Mouse (Mus musculus) stomach, embryonic 14.5 days (tissue): ENCODE results near the gene Olfr960. TPM values are rescaled to one million over a fixed set of nuclear protein-coding genes. Genes with fewer than 3 reads are reported as not detected.

Experiments
- ATAC-seq: fragments of 200-750 bp; cut with Nextera tagmentation; 2 replicates; pipeline ENCODE4 v1.8.0; 2017; ENCODE audit warnings: low read depth, moderate TSS enrichment; ENCODE audit not compliant: insufficient number of reproducible peaks, insufficient read depth, low FRiP score
- H3K27ac ChIP-seq: fragments of 300-500 bp; sonication (generic); 2 replicates; pipeline ENCODE4 v1.5.1; 2014; ENCODE audit warnings: mild to moderate bottlenecking, low read length, moderate library complexity, mixed read lengths
- H3K27me3 ChIP-seq: fragments of 300-500 bp; sonication (generic); 2 replicates; pipeline ENCODE4 v1.6.1; 2014; ENCODE audit warnings: low read length, control low read depth, mixed read lengths; ENCODE audit not compliant: control insufficient read depth, insufficient read depth
- H3K36me3 ChIP-seq: fragments of 300-500 bp; sonication (generic); 2 replicates; pipeline ENCODE4 v1.6.1; 2014; ENCODE audit warnings: mild to moderate bottlenecking, control low read depth, low read length, moderate library complexity, mixed read lengths; ENCODE audit not compliant: control insufficient read depth, insufficient read depth
- H3K4me1 ChIP-seq: fragments of 300-500 bp; sonication (generic); 2 replicates; pipeline ENCODE4 v1.6.1; 2014; ENCODE audit warnings: low read length, control low read depth, mixed read lengths; ENCODE audit not compliant: control insufficient read depth, insufficient read depth
- H3K4me2 ChIP-seq: fragments of 300-500 bp; sonication (generic); replicated peaks from 2 replicates; pipeline ENCODE4 v1.6.1; 2014; ENCODE audit warnings: low read depth, low read length, control low read depth
- H3K4me3 ChIP-seq: fragments of 300-500 bp; sonication (generic); 2 replicates; pipeline ENCODE4 v1.5.1; 2014; ENCODE audit warnings: low read depth, low read length, control low read depth
- H3K9ac ChIP-seq: fragments of 300-500 bp; sonication (generic); replicated peaks from 2 replicates; pipeline ENCODE4 v1.6.1; 2014; ENCODE audit warnings: low read depth, mild to moderate bottlenecking, control low read depth, low read length, moderate library complexity, mixed read lengths
- H3K9me3 ChIP-seq: fragments of 300-500 bp; sonication (generic); 2 replicates; pipeline ENCODE4 v1.6.1; 2016; ENCODE audit warnings: low read depth, low read length, control low read depth; ENCODE audit not compliant: control insufficient read depth
- WGBS: fragments of 180-500 bp; shearing (Covaris S2); extraction: QIAGEN DNeasy Blood & Tissue Kit; methylation state at CpG from one replicate; pipeline ENCODE4 v1.1.7; 2014; 5-methylcytosine and 5-hydroxymethylcytosine counted together
- polyA plus RNA-seq: library from polyadenylated mRNA; unstranded; fragments of >200 nt; fragmentation: Nextera tagmentation; extraction: Ambion mirVana; gene quantifications from 2 replicates; pipeline ENCODE4 v1.2.1, GENCODE M21; 2014

The Olfr960 gene
- polyA plus RNA-seq, 1 experiment from 2014 or later: not detected

- H3K9me3 ChIP-seq: no peaks in the 10 kb centered on the region
- H3K9ac ChIP-seq: no peak overlapping the region
- H3K36me3 ChIP-seq: no peaks in the 10 kb centered on the region
- H3K27me3 ChIP-seq: no peaks in the 10 kb centered on the region
- no peak overlapping the region for H3K4me2 ChIP-seq
- no peak overlapping the region for H3K27ac ChIP-seq
- no peaks in the 10 kb centered on the region for H3K4me1 ChIP-seq
- WGBS: 60% methylated on average over 1 of the region's 1 CpGs
- no peak overlapping the region for H3K4me3 ChIP-seq
- no peak for ATAC-seq
Measured at GRCm38 (mm10) chr9:39611953-39612352, 9.2 kb upstream of the Olfr960 start.

GRCm38 (mm10) chr9:39623783-39624182 lies 2.6 kb downstream of the Olfr960 start:
- H3K27ac ChIP-seq: no peak overlapping the region
- no peaks in the 10 kb centered on the region for H3K27me3 ChIP-seq
- no peak for ATAC-seq
- H3K36me3 ChIP-seq: no peaks in the 10 kb centered on the region
- 89% methylated on average over 3 of the region's 3 CpGs for WGBS
- no peak overlapping the region for H3K4me2 ChIP-seq
- no peaks in the 10 kb centered on the region for H3K4me1 ChIP-seq
- no peaks in the 10 kb centered on the region for H3K9me3 ChIP-seq
- H3K4me3 ChIP-seq: no peak overlapping the region
- no peak overlapping the region for H3K9ac ChIP-seq

GRCm38 (mm10) chr9:39624711-39625110 lies 3.5 kb downstream of the Olfr960 start:
- Histone ChIP-seq H3K27me3 (no peaks in the 10 kb centered on the region), H3K4me1 (no peaks in the 10 kb centered on the region), H3K36me3 (no peaks in the 10 kb centered on the region), H3K9ac (no peak overlapping the region), H3K4me2 (no peak overlapping the region), H3K27ac (no peak overlapping the region), H3K9me3 (no peaks in the 10 kb centered on the region), H3K4me3 (no peak overlapping the region)
- no peak for ATAC-seq
- 51% methylated on average over 2 of the region's 2 CpGs for WGBS

- H3K4me1 ChIP-seq: no peaks in the 10 kb centered on the region
- no peak for ATAC-seq
- WGBS: 82% methylated on average over 2 of the region's 2 CpGs
- H3K4me3 ChIP-seq: no peak overlapping the region
- no peak overlapping the region for H3K27ac ChIP-seq
- H3K36me3 ChIP-seq: no peaks in the 10 kb centered on the region
- H3K27me3 ChIP-seq: no peaks in the 10 kb centered on the region
- H3K4me2 ChIP-seq: no peak overlapping the region
- H3K9me3 ChIP-seq: no peaks in the 10 kb centered on the region
- H3K9ac ChIP-seq: no peak overlapping the region
Measured at GRCm38 (mm10) chr9:39629069-39629468, 7.9 kb downstream of the Olfr960 start.

- Histone ChIP-seq H3K9me3 (no peaks in the 10 kb centered on the region), H3K36me3 (no peaks in the 10 kb centered on the region), H3K4me3 (no peak overlapping the region), H3K4me2 (no peak overlapping the region), H3K27ac (no peak overlapping the region), H3K9ac (no peak overlapping the region), H3K4me1 (no peaks in the 10 kb centered on the region), H3K27me3 (no peaks in the 10 kb centered on the region)
- WGBS: 30% methylated on average over 4 of the region's 4 CpGs
- no peak for ATAC-seq
Measured at GRCm38 (mm10) chr9:39633913-39634594, 12.9 kb downstream of the Olfr960 start.

- Histone ChIP-seq H3K4me3 (no peak within 1 kb of the TSS), H3K4me2 (no peak within 1 kb of the TSS), H3K36me3 (no peaks in the 10 kb centered on the region), H3K9me3 (no peaks in the 10 kb centered on the region), H3K9ac (no peak within 1 kb of the TSS), H3K27ac (no peak within 1 kb of the TSS), H3K27me3 (no peaks in the 10 kb centered on the region), H3K4me1 (no peaks in the 10 kb centered on the region)
- ATAC-seq: no peak
Measured at GRCm38 (mm10) chr9:39644785-39645184, 23.6 kb downstream of the Olfr960 start, which contains the start of gene Olfr961. Olfr961 (plus strand) TSS chr9:39645085.

- no peaks in the 10 kb centered on the region for H3K9me3 ChIP-seq
- no peaks in the 10 kb centered on the region for H3K36me3 ChIP-seq
- WGBS: 89% methylated on average over 4 of the region's 4 CpGs
- H3K9ac ChIP-seq: no peak overlapping the region
- H3K27ac ChIP-seq: no peak overlapping the region
- no peak for ATAC-seq
- no peak overlapping the region for H3K4me3 ChIP-seq
- H3K4me1 ChIP-seq: no peaks in the 10 kb centered on the region
- H3K27me3 ChIP-seq: no peaks in the 10 kb centered on the region
- no peak overlapping the region for H3K4me2 ChIP-seq
Measured at GRCm38 (mm10) chr9:39647382-39647781, 26.2 kb downstream of the Olfr960 start.

GRCm38 (mm10) chr9:39654756-39655396 lies 33.7 kb downstream of the Olfr960 start:
- Histone ChIP-seq H3K4me2 (no peak overlapping the region), H3K4me1 (no peaks in the 10 kb centered on the region), H3K27ac (no peak overlapping the region), H3K36me3 (no peaks in the 10 kb centered on the region), H3K27me3 (no peaks in the 10 kb centered on the region), H3K9me3 (no peaks in the 10 kb centered on the region), H3K4me3 (no peak overlapping the region), H3K9ac (no peak overlapping the region)
- no peak for ATAC-seq
- 71% methylated on average over 6 of the region's 6 CpGs for WGBS

- no peak within 1 kb of the TSS for H3K4me2 ChIP-seq
- H3K36me3 ChIP-seq: no peaks in the 10 kb centered on the region
- WGBS: 93% methylated on average over 1 of the region's 1 CpGs
- no peak for ATAC-seq
- H3K4me1 ChIP-seq: no peaks in the 10 kb centered on the region
- no peak within 1 kb of the TSS for H3K27ac ChIP-seq
- H3K27me3 ChIP-seq: no peaks in the 10 kb centered on the region
- H3K9ac ChIP-seq: no peak within 1 kb of the TSS
- no peak within 1 kb of the TSS for H3K4me3 ChIP-seq
- no peaks in the 10 kb centered on the region for H3K9me3 ChIP-seq
Measured at GRCm38 (mm10) chr9:39666905-39667304, 45.7 kb downstream of the Olfr960 start, which contains the start of gene Olfr963. Olfr963 (plus strand) TSS chr9:39667205.
